Mouse (Mus musculus): Measurements from ENCODE around the gene Nptn. TPM values are rescaled to one million over a fixed set of nuclear protein-coding genes. Genes with fewer than 3 reads are reported as not detected.

Nptn gene
- polyA plus RNA-seq (2015; fragmentation: Nextera tagmentation; extraction: Ambion mirVana): 114 and 120 TPM in 2 replicates

DNA sequence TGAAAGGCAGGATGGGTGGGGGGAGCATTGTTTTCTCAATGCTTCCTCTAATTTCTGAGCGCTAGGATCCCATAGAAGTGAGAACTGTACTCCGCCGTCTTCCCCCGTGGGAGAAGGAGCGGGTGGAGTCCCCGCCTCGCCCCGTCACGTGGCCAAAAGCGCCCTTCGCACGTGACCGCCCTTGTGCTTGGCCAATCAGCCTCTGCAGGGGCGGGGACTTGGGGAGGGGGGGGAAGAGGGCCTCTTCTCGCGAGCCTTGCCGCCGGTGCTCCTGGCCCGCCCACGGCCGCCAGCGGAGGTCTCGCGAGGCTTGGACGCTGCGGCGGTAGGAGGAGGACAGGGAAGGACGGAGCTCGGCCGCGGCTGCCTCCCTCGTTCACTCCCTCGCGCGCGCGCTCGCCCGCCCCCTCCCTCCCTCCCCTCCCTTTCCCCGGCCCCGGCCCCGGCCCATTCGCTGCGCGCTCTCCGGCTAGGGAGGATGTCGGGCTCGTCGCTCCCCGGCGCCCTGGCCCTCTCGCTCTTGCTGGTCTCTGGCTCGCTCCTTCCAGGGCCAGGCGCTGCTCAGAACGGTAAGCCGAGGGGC is at the start of gene Nptn:
Gene Nptn (plus strand): TSS at position 283 of the 583 bp plus-strand sequence.

DNA sequence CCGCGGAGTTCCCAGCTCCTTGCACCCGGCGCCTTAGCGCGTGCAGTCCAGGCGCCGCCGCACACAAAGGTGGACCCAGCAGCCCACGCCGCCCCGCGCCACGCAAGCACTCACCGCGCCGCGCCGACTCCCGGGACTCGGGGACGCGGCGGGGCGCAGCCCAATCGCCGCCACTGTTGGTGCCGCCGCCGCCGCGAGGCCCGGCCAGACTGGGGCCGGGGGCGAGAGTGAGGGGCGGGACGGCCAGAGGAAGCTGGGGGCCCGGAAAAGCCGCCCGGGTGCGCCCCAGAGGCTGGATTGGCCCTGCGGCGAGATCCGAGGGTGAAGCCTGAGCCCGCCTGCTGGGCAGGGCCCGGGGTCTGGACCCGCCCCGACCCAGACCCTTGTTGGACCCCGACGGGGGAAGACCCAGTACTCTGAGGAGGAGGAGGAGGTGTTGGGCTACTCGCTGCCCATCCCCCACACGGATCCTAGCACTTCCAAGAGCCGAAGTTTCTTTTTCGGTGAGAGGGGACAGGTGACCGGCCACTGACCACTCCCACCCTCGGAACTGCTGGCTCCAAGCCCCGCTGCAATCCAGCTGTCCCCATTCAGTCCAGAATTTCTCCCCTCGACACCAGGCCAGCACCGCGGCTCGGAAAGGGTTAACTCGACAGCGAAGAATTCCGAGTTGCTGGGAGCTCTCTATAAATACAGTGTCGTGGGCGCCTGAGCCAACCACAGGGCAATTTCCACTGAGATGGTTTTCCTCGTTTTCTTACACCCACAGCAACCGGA is 26.9 kb upstream of the Nptn start, which contains the start of gene Cd276:
Gene Cd276 (minus strand): TSS at position 530 of the 777 bp plus-strand sequence.

Other genes with a start within 250 kb of the Nptn start
- gene Tbc1d21, start 211.8 kb upstream of the Nptn start, polyA plus RNA-seq (2015; fragmentation: Nextera tagmentation; extraction: Ambion mirVana): not detected in 2 replicates
- 2.8 and 3.2 TPM in 2 replicates for gene Insyn1, start 93.6 kb upstream of the Nptn start, polyA plus RNA-seq (2015; fragmentation: Nextera tagmentation; extraction: Ambion mirVana)
- 18.8 and 19.4 TPM in 2 replicates for gene Cd276, start 26.8 kb upstream of the Nptn start, polyA plus RNA-seq (2015; fragmentation: Nextera tagmentation; extraction: Ambion mirVana)
- gene Rec114, start 161.7 kb downstream of the Nptn start, polyA plus RNA-seq (2015; fragmentation: Nextera tagmentation; extraction: Ambion mirVana): 4.9 and 5.7 TPM in 2 replicates
- gene Hcn4, start 241.2 kb downstream of the Nptn start, polyA plus RNA-seq (2015; fragmentation: Nextera tagmentation; extraction: Ambion mirVana): 0.44 and 0.66 TPM in 2 replicates

All from adrenal gland, postnatal 0 days (tissue).